In genomic region chr6:52291021-52291860, GRCm38 (mm10) we compare ENCODE assay signal across 8 mouse cellular contexts. TPM values are rescaled to one million over a fixed set of nuclear protein-coding genes. Genes with fewer than 3 reads are reported as not detected.
A peak's percentile ranks its signal among the peaks of the same experiment; 100 is the strongest.
DNase-seq lines count a peak whose midpoint lies in the region; ATAC-seq and TF ChIP-seq lines count a peak whose summit lies in the region.

No protein-coding gene starts in this region.

- TF ChIP-seq EP300 in lung, postnatal 0 days (IDR thresholded peaks at IDR 0.05), result no peak

- peak overlapping the region; percentile 25 for H3K4me3 ChIP-seq in lung, postnatal 0 days (ENCODE audit: low read depth, low read length)
- H3K4me3 ChIP-seq in lung, adult 2 months (replicated peaks; ENCODE audit: extremely low read depth, low read depth, low read length), result no peak overlapping the region
- peak overlapping the region; percentile 4; the same call in 1 of the 2 replicates for H3K4me3 ChIP-seq in embryonic fibroblast, embryonic 13.5 days (ENCODE audit: insufficient read depth, low read length)
- H3K4me3 ChIP-seq in limb, embryonic 11.5 days (ENCODE audit: low read depth, low read length), result peak overlapping the region; percentile 20
- H3K4me3 ChIP-seq in stomach, embryonic 14.5 days (ENCODE audit: low read depth, low read length), result peak overlapping the region; percentile 23; the same call in 1 of the 2 replicates

- TF ChIP-seq POLR2A in lung, adult 2 months (IDR thresholded peaks at IDR 0.05; ENCODE audit: borderline replicate concordance, extremely low read depth, low read depth, low read length), result no peak
- no peak for TF ChIP-seq POLR2A in embryonic fibroblast, embryonic 13.5 days (IDR thresholded peaks at IDR 0.05; ENCODE audit: low read depth, low read length)

- ATAC-seq in lung, postnatal 0 days, result no peak
- ATAC-seq in limb, embryonic 11.5 days (ENCODE audit: insufficient number of reproducible peaks, low FRiP score, low TSS enrichment, low read depth), result 0 out of 2 replicates have a peak, but pooled peaks have one; percentile 31
- ATAC-seq in stomach, embryonic 14.5 days (ENCODE audit: insufficient number of reproducible peaks, insufficient read depth, low FRiP score, low read depth), result no peak

- no peaks in the 10 kb centered on the region for H3K36me3 ChIP-seq in lung, postnatal 0 days (ENCODE audit: insufficient read depth, low read length)
- no peaks in the 10 kb centered on the region for H3K36me3 ChIP-seq in limb, embryonic 11.5 days (ENCODE audit: control insufficient read depth, insufficient read depth, low read length)
- no peaks in the 10 kb centered on the region for H3K36me3 ChIP-seq in stomach, embryonic 14.5 days (ENCODE audit: control insufficient read depth, insufficient read depth, low read length)

- DNase-seq in lung, postnatal 0 days (ENCODE audit: low spot score), result no peak
- no peak for DNase-seq in lung, adult 2 months
- DNase-seq in limb, embryonic 11.5 days (ENCODE audit: low spot score), result peak; percentile 75
- DNase-seq in left cerebral cortex, postnatal 10 days (ENCODE audit: extremely low spot score in 1 of 2, low spot score in 2 of 2), result no peak
- no peak for DNase-seq in cerebellum, adult 9-11 months
- DNase-seq in frontal cortex, postnatal 14 days (ENCODE audit: low spot score in 2 of 2), result no peak

- intact Hi-C loops in left cerebral cortex, postnatal 10 days (cut with DNase I), result no loop called here

- peaks cover 40% of the 10 kb centered on the region for H3K27me3 ChIP-seq in lung, postnatal 0 days (replicated peaks; ENCODE audit: insufficient read depth, low read length)
- H3K27me3 ChIP-seq in limb, embryonic 11.5 days (ENCODE audit: control insufficient read depth, insufficient read depth, low read length), result peaks cover 21% of the 10 kb centered on the region
- peaks cover 42% of the 10 kb centered on the region for H3K27me3 ChIP-seq in stomach, embryonic 14.5 days (ENCODE audit: control insufficient read depth, insufficient read depth, low read length)

- H3K9me3 ChIP-seq in lung, postnatal 0 days (ENCODE audit: low read length), result no peaks in the 10 kb centered on the region
- no peaks in the 10 kb centered on the region for H3K9me3 ChIP-seq in limb, embryonic 11.5 days (ENCODE audit: control insufficient read depth, low read length)
- no peaks in the 10 kb centered on the region for H3K9me3 ChIP-seq in stomach, embryonic 14.5 days (ENCODE audit: control insufficient read depth, low read depth, low read length)

- H3K9ac ChIP-seq in lung, postnatal 0 days (replicated peaks; ENCODE audit: low read depth), result no peak overlapping the region
- H3K9ac ChIP-seq in limb, embryonic 11.5 days (ENCODE audit: low read length), result no peak overlapping the region; the same call in 1 of the 2 replicates
- H3K9ac ChIP-seq in stomach, embryonic 14.5 days (replicated peaks; ENCODE audit: low read depth, low read length), result no peak overlapping the region

- peaks cover 8% of the 10 kb centered on the region; the same call in 1 of the 2 replicates for H3K4me1 ChIP-seq in lung, postnatal 0 days (ENCODE audit: insufficient read depth, low read depth, low read length)
- peaks cover 5% of the 10 kb centered on the region; the same call in 1 of the 2 replicates for H3K4me1 ChIP-seq in lung, adult 2 months (ENCODE audit: control insufficient read depth, insufficient read depth, low read length)
- no peaks in the 10 kb centered on the region; the same call in 1 of the 2 replicates for H3K4me1 ChIP-seq in embryonic fibroblast, embryonic 13.5 days (ENCODE audit: control insufficient read depth, insufficient read depth, low read length)
- H3K4me1 ChIP-seq in limb, embryonic 11.5 days (ENCODE audit: control insufficient read depth, insufficient read depth, low read length), result peaks cover 4% of the 10 kb centered on the region
- H3K4me1 ChIP-seq in stomach, embryonic 14.5 days (ENCODE audit: control insufficient read depth, insufficient read depth, low read length), result peaks cover 7% of the 10 kb centered on the region; the same call in 1 of the 2 replicates

- H3K4me2 ChIP-seq in lung, postnatal 0 days (replicated peaks; ENCODE audit: low read depth, low read length), result peak overlapping the region; percentile 48
- peak overlapping the region; percentile 47 for H3K4me2 ChIP-seq in limb, embryonic 11.5 days (ENCODE audit: low read depth, severe bottlenecking)
- peak overlapping the region; percentile 43 for H3K4me2 ChIP-seq in stomach, embryonic 14.5 days (replicated peaks; ENCODE audit: low read depth, low read length)

- 3% methylated on average over 45 of the region's 45 CpGs for WGBS in lung, postnatal 0 days
- 6% methylated on average over 45 of the region's 45 CpGs for WGBS in lung, adult 2 months
- 2% methylated on average over 45 of the region's 45 CpGs for WGBS in limb, embryonic 11.5 days
- 2% methylated on average over 44 of the region's 45 CpGs for WGBS in stomach, embryonic 14.5 days

- no peak for TF ChIP-seq CTCF in lung, postnatal 0 days (IDR thresholded peaks at IDR 0.05)
- TF ChIP-seq CTCF in lung, adult 2 months (IDR thresholded peaks at IDR 0.05; ENCODE audit: insufficient read depth, low read length), result no peak
- no peak for TF ChIP-seq CTCF in embryonic fibroblast, embryonic 13.5 days (IDR thresholded peaks at IDR 0.05; ENCODE audit: borderline replicate concordance, insufficient read depth, low read length)

- H3K27ac ChIP-seq in lung, postnatal 0 days (ENCODE audit: low read length), result no peak overlapping the region
- no peak overlapping the region for H3K27ac ChIP-seq in embryonic fibroblast, embryonic 13.5 days (ENCODE audit: insufficient read depth, low read length)
- peak overlapping the region; percentile 38; the same call in 1 of the 2 replicates for H3K27ac ChIP-seq in limb, embryonic 11.5 days (replicated peaks; ENCODE audit: low read depth, low read length)
- H3K27ac ChIP-seq in stomach, embryonic 14.5 days (ENCODE audit: low read length), result no peak overlapping the region

RNA-seq across cellular contexts. Expression of gene Evx1, which starts 22.1 kb away (rescaled TPM):
- polyA plus RNA-seq in lung, postnatal 0 days (2015; fragmentation: Nextera tagmentation; extraction: Ambion mirVana), result not detected in 2 replicates
- 0.05 TPM in 1 of 2 replicates, not detected in the other for polyA plus RNA-seq in lung, adult 2 months (2012; rRNA removed)
- not detected in 2 replicates for polyA plus RNA-seq in embryonic fibroblast, embryonic 13.5 days (2011; ENCODE audit: insufficient read length, low read depth, missing spikeins)
- polyA plus RNA-seq in limb, embryonic 11.5 days (2014; fragmentation: Nextera tagmentation; extraction: Ambion mirVana), result 3.8 and 5.1 TPM in 2 replicates
- 0.12 and 0.14 TPM in 2 replicates for polyA plus RNA-seq in stomach, embryonic 14.5 days (2014; fragmentation: Nextera tagmentation; extraction: Ambion mirVana)
- not detected for total RNA-seq in left cerebral cortex, postnatal 10 days (2021)

RNA-seq across cellular contexts. Expression of gene Hoxa13, which starts 30.6 kb away (rescaled TPM):
- polyA plus RNA-seq in lung, postnatal 0 days (2015; fragmentation: Nextera tagmentation; extraction: Ambion mirVana), result 0.12 TPM in 1 of 2 replicates, not detected in the other
- polyA plus RNA-seq in lung, adult 2 months (2012; rRNA removed), result 0.22 TPM in 1 of 2 replicates, not detected in the other
- 3.3 and 5.0 TPM in 2 replicates for polyA plus RNA-seq in embryonic fibroblast, embryonic 13.5 days (2011; ENCODE audit: insufficient read length, low read depth, missing spikeins)
- 25.1 and 29.7 TPM in 2 replicates for polyA plus RNA-seq in limb, embryonic 11.5 days (2014; fragmentation: Nextera tagmentation; extraction: Ambion mirVana)
- polyA plus RNA-seq in stomach, embryonic 14.5 days (2014; fragmentation: Nextera tagmentation; extraction: Ambion mirVana), result not detected in 2 replicates
- total RNA-seq in left cerebral cortex, postnatal 10 days (2021), result not detected

RNA-seq across cellular contexts. Expression of gene Hoxa11, which starts 45.6 kb away (rescaled TPM):
- not detected in 2 replicates for polyA plus RNA-seq in lung, postnatal 0 days (2015; fragmentation: Nextera tagmentation; extraction: Ambion mirVana)
- not detected in 2 replicates for polyA plus RNA-seq in lung, adult 2 months (2012; rRNA removed)
- polyA plus RNA-seq in embryonic fibroblast, embryonic 13.5 days (2011; ENCODE audit: insufficient read length, low read depth, missing spikeins), result 5.1 and 9.2 TPM in 2 replicates
- polyA plus RNA-seq in limb, embryonic 11.5 days (2014; fragmentation: Nextera tagmentation; extraction: Ambion mirVana), result 66.3 and 78.0 TPM in 2 replicates
- not detected in 2 replicates for polyA plus RNA-seq in stomach, embryonic 14.5 days (2014; fragmentation: Nextera tagmentation; extraction: Ambion mirVana)
- not detected for total RNA-seq in left cerebral cortex, postnatal 10 days (2021)

RNA-seq across cellular contexts. Expression of gene Hoxa10, which starts 50.6 kb away (rescaled TPM):
- not detected in 2 replicates for polyA plus RNA-seq in lung, postnatal 0 days (2015; fragmentation: Nextera tagmentation; extraction: Ambion mirVana)
- polyA plus RNA-seq in lung, adult 2 months (2012; rRNA removed), result 0.23 TPM in 1 of 2 replicates, not detected in the other
- polyA plus RNA-seq in embryonic fibroblast, embryonic 13.5 days (2011; ENCODE audit: insufficient read length, low read depth, missing spikeins), result 12.1 and 18.2 TPM in 2 replicates
- polyA plus RNA-seq in limb, embryonic 11.5 days (2014; fragmentation: Nextera tagmentation; extraction: Ambion mirVana), result 274 and 278 TPM in 2 replicates
- polyA plus RNA-seq in stomach, embryonic 14.5 days (2014; fragmentation: Nextera tagmentation; extraction: Ambion mirVana), result not detected in 2 replicates
- total RNA-seq in left cerebral cortex, postnatal 10 days (2021), result not detected
